Mouse (Mus musculus): Measurements from ENCODE around the gene Trim10. TPM values are rescaled to one million over a fixed set of nuclear protein-coding genes. Genes with fewer than 3 reads are reported as not detected.

Trim10 gene
- polyA plus RNA-seq, 1 experiment from 2014 or later: 3.8 TPM

DNA sequence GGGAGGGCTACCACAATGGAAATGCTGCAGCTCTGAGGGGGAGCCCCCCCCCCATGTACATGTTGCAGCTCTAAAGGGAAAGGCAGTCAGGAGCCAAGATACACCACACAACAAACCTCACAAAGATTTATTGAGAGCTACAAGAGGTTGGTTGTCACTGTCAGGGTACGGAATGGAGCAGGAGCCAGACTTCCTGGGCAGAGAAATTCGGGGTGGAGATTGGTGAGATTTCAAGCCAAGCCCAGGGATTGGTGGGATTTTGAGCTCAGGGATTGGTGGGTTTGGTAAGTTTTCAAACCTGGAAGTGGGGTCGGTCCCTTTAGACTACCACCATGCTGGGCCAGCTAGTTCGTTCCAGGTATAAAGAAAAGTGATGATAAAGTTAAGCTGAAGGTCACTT is 54.1 kb downstream of the Trim10 start:
- H3K27me3 ChIP-seq: no peaks in the 10 kb centered on the region
- H3K9me3 ChIP-seq: no peaks in the 10 kb centered on the region
- no peaks in the 10 kb centered on the region for H3K36me3 ChIP-seq
- no peaks in the 10 kb centered on the region for H3K4me1 ChIP-seq
- ATAC-seq (ENCODE audit: insufficient number of reproducible peaks, low FRiP score, low TSS enrichment, low read depth): no peak
- no peak overlapping the region for H3K4me2 ChIP-seq
- H3K4me3 ChIP-seq: no peak overlapping the region
- 55% methylated on average over 4 of the region's 4 CpGs for WGBS
- no peak overlapping the region for H3K9ac ChIP-seq
- no peak overlapping the region for H3K27ac ChIP-seq

Other genes with a start within 250 kb of the Trim10 start
- not detected in 2 replicates for gene H2-M9, start 226.9 kb upstream of the Trim10 start, polyA plus RNA-seq (2015; fragmentation: Nextera tagmentation; extraction: Ambion mirVana)
- not detected in 2 replicates for gene H2-M1, start 197.4 kb upstream of the Trim10 start, polyA plus RNA-seq (2015; fragmentation: Nextera tagmentation; extraction: Ambion mirVana)
- gene H2-M10.5, start 96.7 kb upstream of the Trim10 start, polyA plus RNA-seq (2015; fragmentation: Nextera tagmentation; extraction: Ambion mirVana): not detected in 2 replicates
- gene H2-M10.6, start 57.4 kb upstream of the Trim10 start, polyA plus RNA-seq (2015; fragmentation: Nextera tagmentation; extraction: Ambion mirVana): not detected in 2 replicates
- 38.7 and 44.3 TPM in 2 replicates for gene Trim26, start 32.4 kb upstream of the Trim10 start, polyA plus RNA-seq (2015; fragmentation: Nextera tagmentation; extraction: Ambion mirVana)
- 0.10 TPM in 1 of 2 replicates, not detected in the other for gene Trim15, start 2.4 kb upstream of the Trim10 start, polyA plus RNA-seq (2015; fragmentation: Nextera tagmentation; extraction: Ambion mirVana)
- not detected in 2 replicates for gene Trim40, start 20.5 kb downstream of the Trim10 start, polyA plus RNA-seq (2015; fragmentation: Nextera tagmentation; extraction: Ambion mirVana)
- not detected in 2 replicates for gene Trim31, start 28.5 kb downstream of the Trim10 start, polyA plus RNA-seq (2015; fragmentation: Nextera tagmentation; extraction: Ambion mirVana)
- gene Rnf39, start 73.3 kb downstream of the Trim10 start, polyA plus RNA-seq (2015; fragmentation: Nextera tagmentation; extraction: Ambion mirVana): 6.8 and 9.1 TPM in 2 replicates
- 106 and 112 TPM in 2 replicates for gene Ppp1r11, start 82.2 kb downstream of the Trim10 start, polyA plus RNA-seq (2015; fragmentation: Nextera tagmentation; extraction: Ambion mirVana)
- gene Znrd1, start 89.0 kb downstream of the Trim10 start, polyA plus RNA-seq (2015; fragmentation: Nextera tagmentation; extraction: Ambion mirVana): 83.5 and 97.9 TPM in 2 replicates
- gene Znrd1as, start 89.0 kb downstream of the Trim10 start, polyA plus RNA-seq (2015; fragmentation: Nextera tagmentation; extraction: Ambion mirVana): 5.5 and 5.9 TPM in 2 replicates
- gene 2410137M14Rik, start 111.7 kb downstream of the Trim10 start, polyA plus RNA-seq (2015; fragmentation: Nextera tagmentation; extraction: Ambion mirVana): 0.18 and 0.21 TPM in 2 replicates
- 0.87 and 0.88 TPM in 2 replicates for gene H2-M5, start 120.0 kb downstream of the Trim10 start, polyA plus RNA-seq (2015; fragmentation: Nextera tagmentation; extraction: Ambion mirVana)
- 64.4 and 72.9 TPM in 2 replicates for gene Zfp57, start 131.6 kb downstream of the Trim10 start, polyA plus RNA-seq (2015; fragmentation: Nextera tagmentation; extraction: Ambion mirVana)
- 0.14 TPM in 1 of 2 replicates, not detected in the other for gene Mog, start 153.8 kb downstream of the Trim10 start, polyA plus RNA-seq (2015; fragmentation: Nextera tagmentation; extraction: Ambion mirVana)
- 8.1 and 8.7 TPM in 2 replicates for gene Gabbr1, start 176.4 kb downstream of the Trim10 start, polyA plus RNA-seq (2015; fragmentation: Nextera tagmentation; extraction: Ambion mirVana)
- gene Olfr90, start 218.9 kb downstream of the Trim10 start, polyA plus RNA-seq (2015; fragmentation: Nextera tagmentation; extraction: Ambion mirVana): not detected in 2 replicates
- not detected in 2 replicates for gene Olfr91, start 228.7 kb downstream of the Trim10 start, polyA plus RNA-seq (2015; fragmentation: Nextera tagmentation; extraction: Ambion mirVana)